Mouse (Mus musculus) retina, embryonic 14.5 days (tissue): ENCODE measurements at regions not wholly inside any gene's neighbourhood (a gene's known extent, or its start where the extent isn't known, plus 50 kb on each side); places are given as distances from the start of the nearest gene placed in this dataset.

Experiments
- DNase-seq: peaks from one replicate; pipeline ENCODE4 v3.0.0-alpha.2; 2015; ENCODE audit warnings: low spot score

- DNase-seq = peak; percentile 49
Measured at GRCm38 (mm10) chr12:56402844-56403243, 57.1 kb upstream of the Mbip start.

GRCm38 (mm10) chr12:56402137-56402536, 56.4 kb upstream of the Mbip start:
- DNase-seq = peak; percentile 66
